Mouse (Mus musculus) E14TG2a.4 (cell line): ENCODE results near the gene Arid1a.

Experiments used
- CTCF ChIP-seq: conservative IDR thresholded peaks from 2 replicates; pipeline ENCODE4 v1.5.1; 2014; ENCODE audit warnings: low read length
- NANOG ChIP-seq: IDR thresholded peaks from 2 replicates; pipeline ENCODE4 v1.6.1; 2014; ENCODE audit warnings: borderline replicate concordance, low read length, mixed read lengths
- POU5F1 ChIP-seq: IDR thresholded peaks from 2 replicates; pipeline ENCODE4 v1.6.1; 2014; ENCODE audit warnings: low read length, borderline replicate concordance

DNA sequence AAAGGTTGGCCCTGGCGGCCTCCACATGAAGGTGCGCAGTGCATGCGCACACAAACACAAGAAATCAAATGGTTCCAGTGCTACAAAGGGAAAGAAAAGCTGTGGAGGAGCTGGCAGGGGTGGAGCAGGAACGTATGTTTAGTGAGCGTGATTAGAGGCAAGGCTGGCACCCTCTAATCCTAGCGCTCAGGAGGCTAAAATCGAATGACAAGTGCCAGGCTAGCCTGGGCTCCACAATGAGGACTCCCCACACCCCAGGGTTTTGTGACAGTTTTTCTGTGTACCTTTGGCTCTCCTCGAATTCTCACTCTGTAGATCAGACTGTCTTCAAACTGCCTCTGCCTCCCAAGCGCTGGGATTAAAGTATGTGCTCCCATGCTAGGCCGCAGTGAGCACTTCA is 103.8 kb downstream of the Arid1a start:
- TF ChIP-seq CTCF: no peak
- no peak for TF ChIP-seq POU5F1
- TF ChIP-seq NANOG: no peak
